Mouse (Mus musculus): ENCODE data around the gene Itgb7. TPM values are rescaled to one million over a fixed set of nuclear protein-coding genes. Genes with fewer than 3 reads are reported as not detected.

Itgb7 gene
- total RNA-seq (2022): 1 to 10 TPM in 3 of 4 experiments, under 1 TPM in 1; 0.97 to 3.3 (median 1.7) TPM

- no peak for DNase-seq (ENCODE audit: low spot score in 2 of 2)
Observed at GRCm38 (mm10) chr15:102231748-102232147, at the start of gene Itgb7. TSS of gene Itgb7 (minus strand) at chr15:102231944.

GRCm38 (mm10) chr15:102280623-102281022 lies 48.9 kb upstream of the Itgb7 start:
- DNase-seq (ENCODE audit: low spot score in 2 of 2): no peak

- no peak for DNase-seq (ENCODE audit: low spot score in 2 of 2)
Observed at GRCm38 (mm10) chr15:102279783-102280520, 48.2 kb upstream of the Itgb7 start.

GRCm38 (mm10) chr15:102279092-102279782 lies 47.5 kb upstream of the Itgb7 start, which contains the start of gene Mfsd5:
TSS of gene Mfsd5 (plus strand) at chr15:102279454.
- peak; percentile 66 to 79 for DNase-seq (ENCODE audit: low spot score in 2 of 2)

GRCm38 (mm10) chr15:102278726-102279091 lies 47.0 kb upstream of the Itgb7 start:
- DNase-seq (ENCODE audit: low spot score in 2 of 2): no peak

GRCm38 (mm10) chr15:102273982-102274716 lies 42.4 kb upstream of the Itgb7 start:
- DNase-seq (ENCODE audit: low spot score in 2 of 2): no peak

- DNase-seq (ENCODE audit: low spot score in 2 of 2): no peak
Observed at GRCm38 (mm10) chr15:102271441-102271840, 39.7 kb upstream of the Itgb7 start.

GRCm38 (mm10) chr15:102270274-102270960 lies 38.7 kb upstream of the Itgb7 start, which contains the start of gene Gm9918:
TSS of gene Gm9918 (plus strand) at chr15:102270563.
- DNase-seq (ENCODE audit: low spot score in 2 of 2): no peak

- DNase-seq (ENCODE audit: low spot score in 2 of 2): no peak
Observed at GRCm38 (mm10) chr15:102265548-102265947, 33.8 kb upstream of the Itgb7 start.

GRCm38 (mm10) chr15:102263037-102263436 lies 31.3 kb upstream of the Itgb7 start:
- no peak for DNase-seq (ENCODE audit: low spot score in 2 of 2)

GRCm38 (mm10) chr15:102262582-102262981 lies 30.8 kb upstream of the Itgb7 start:
- DNase-seq (ENCODE audit: low spot score in 2 of 2): no peak

- no peak for DNase-seq (ENCODE audit: low spot score in 2 of 2)
Observed at GRCm38 (mm10) chr15:102258581-102259253, 27.0 kb upstream of the Itgb7 start.

- DNase-seq (ENCODE audit: low spot score in 2 of 2): no peak
Observed at GRCm38 (mm10) chr15:102258076-102258470, 26.3 kb upstream of the Itgb7 start.

GRCm38 (mm10) chr15:102257202-102258075 lies 25.7 kb upstream of the Itgb7 start, which contains the start of gene Rarg:
TSS of gene Rarg (minus strand) at chr15:102257517.
- no peak for DNase-seq (ENCODE audit: low spot score in 2 of 2)

- DNase-seq (ENCODE audit: low spot score in 2 of 2): no peak
Observed at GRCm38 (mm10) chr15:102256431-102257201, 24.9 kb upstream of the Itgb7 start.

GRCm38 (mm10) chr15:102255547-102256255 lies 24.0 kb upstream of the Itgb7 start:
- DNase-seq (ENCODE audit: low spot score in 2 of 2): no peak

GRCm38 (mm10) chr15:102250521-102250920 lies 18.8 kb upstream of the Itgb7 start:
- DNase-seq (ENCODE audit: low spot score in 2 of 2): no peak

GRCm38 (mm10) chr15:102249967-102250366 lies 18.2 kb upstream of the Itgb7 start:
- no peak for DNase-seq (ENCODE audit: low spot score in 2 of 2)

All from layer of hippocampus, adult 8-10 months (tissue).